Mouse (Mus musculus) erythroblast, embryonic 14.5 days (primary cell): ENCODE data around the gene BC005624. TPM values are rescaled to one million over a fixed set of nuclear protein-coding genes. Genes with fewer than 3 reads are reported as not detected.
"Not testable (repeated sequence)": the region's sequence is repeated elsewhere in the genome, so short reads cannot be mapped to it uniquely, and the experiment has no call there.

Experiments used
- H3K27me3 ChIP-seq: 2 replicates; pipeline ENCODE4 v1.6.1; 2012; ENCODE audit warnings: inconsistent platforms; ENCODE audit not compliant: control insufficient read depth
- H3K36me3 ChIP-seq: 2 replicates; pipeline ENCODE4 v1.6.1; 2012; ENCODE audit warnings: mild to moderate bottlenecking, inconsistent platforms; ENCODE audit not compliant: control insufficient read depth
- H3K4me1 ChIP-seq: 2 replicates; pipeline ENCODE4 v1.6.1; 2012; ENCODE audit warnings: inconsistent platforms; ENCODE audit not compliant: control insufficient read depth
- H3K4me3 ChIP-seq: replicated peaks from 2 replicates; pipeline ENCODE3; 2012; ENCODE audit warnings: moderate library complexity, mild to moderate bottlenecking, inconsistent platforms
- H3K9me3 ChIP-seq: 2 replicates; pipeline ENCODE4 v1.6.1; 2012; ENCODE audit warnings: low read length, inconsistent platforms, mixed read lengths; ENCODE audit not compliant: control insufficient read depth
- GATA1 ChIP-seq: IDR thresholded peaks from 2 replicates; pipeline ENCODE4 v1.6.1; 2012; ENCODE audit warnings: low read length, inconsistent platforms, mixed read lengths
- TAL1 ChIP-seq: IDR thresholded peaks from 3 replicates; pipeline ENCODE4 v1.6.1; 2012; ENCODE audit warnings: low read length, inconsistent platforms, mixed read lengths
- polyA plus RNA-seq: library from polyadenylated mRNA; stranded (reverse); fragments of >175 nt; gene quantifications from 2 replicates; pipeline ENCODE4 v1.2.3, GENCODE M21; 2012

The BC005624 gene
- polyA plus RNA-seq, 1 experiment = 1.8 TPM

DNA sequence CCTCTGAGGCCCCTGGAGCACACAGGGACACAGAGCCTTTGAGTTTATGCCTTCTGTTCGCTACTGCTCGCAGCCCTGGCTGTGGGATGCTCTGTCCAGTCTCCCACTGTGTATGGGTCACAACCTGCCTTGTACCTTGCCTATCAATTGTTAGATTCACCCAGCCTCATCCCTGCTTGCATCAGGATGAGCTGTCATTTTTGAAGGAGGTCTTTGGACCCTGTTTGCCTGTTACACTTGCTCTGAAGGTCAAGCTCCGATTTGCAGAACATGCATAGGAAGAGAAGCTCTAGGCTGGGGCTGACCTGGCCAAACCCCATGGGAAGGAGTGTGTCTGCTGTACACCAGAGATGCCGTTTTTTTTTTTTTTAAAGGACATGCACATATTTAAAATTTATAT, 24.5 kb downstream of the BC005624 start:
- Histone ChIP-seq H3K36me3 (peaks cover 85% of the 10 kb centered on the region), H3K4me3 (no peak overlapping the region), H3K9me3 (no peaks in the 10 kb centered on the region), H3K4me1 (peaks cover 41% of the 10 kb centered on the region), H3K27me3 (no peaks in the 10 kb centered on the region)
- no peak for TF ChIP-seq TAL1
- no peak for TF ChIP-seq GATA1

DNA sequence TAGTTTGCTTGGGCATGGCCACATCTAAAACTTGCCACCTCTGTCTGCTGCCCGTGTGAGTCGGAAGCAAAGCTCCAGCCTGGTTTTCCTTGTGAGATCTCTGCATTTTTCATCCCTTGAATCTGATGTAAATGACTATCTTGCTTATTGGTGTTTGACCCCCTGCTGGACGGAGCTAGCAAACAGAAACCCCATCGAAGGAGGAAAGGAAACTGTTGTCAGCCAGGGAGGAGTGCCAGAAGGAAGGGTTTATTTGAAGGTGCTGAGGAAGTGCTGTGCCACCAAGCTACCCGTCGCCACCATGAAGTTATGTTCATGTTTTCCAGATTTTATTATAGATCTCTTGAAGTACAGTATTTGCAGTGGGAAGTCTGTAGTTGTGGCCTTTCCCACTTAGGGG, 27.2 kb downstream of the BC005624 start:
- peaks cover 58% of the 10 kb centered on the region for H3K36me3 ChIP-seq
- TF ChIP-seq GATA1 (no peak), TAL1 (no peak)
- H3K4me3 ChIP-seq = peak overlapping the region; percentile 70
- peaks cover 46% of the 10 kb centered on the region for H3K4me1 ChIP-seq
- no peaks in the 10 kb centered on the region for H3K27me3 ChIP-seq
- H3K9me3 ChIP-seq = no peaks in the 10 kb centered on the region

DNA sequence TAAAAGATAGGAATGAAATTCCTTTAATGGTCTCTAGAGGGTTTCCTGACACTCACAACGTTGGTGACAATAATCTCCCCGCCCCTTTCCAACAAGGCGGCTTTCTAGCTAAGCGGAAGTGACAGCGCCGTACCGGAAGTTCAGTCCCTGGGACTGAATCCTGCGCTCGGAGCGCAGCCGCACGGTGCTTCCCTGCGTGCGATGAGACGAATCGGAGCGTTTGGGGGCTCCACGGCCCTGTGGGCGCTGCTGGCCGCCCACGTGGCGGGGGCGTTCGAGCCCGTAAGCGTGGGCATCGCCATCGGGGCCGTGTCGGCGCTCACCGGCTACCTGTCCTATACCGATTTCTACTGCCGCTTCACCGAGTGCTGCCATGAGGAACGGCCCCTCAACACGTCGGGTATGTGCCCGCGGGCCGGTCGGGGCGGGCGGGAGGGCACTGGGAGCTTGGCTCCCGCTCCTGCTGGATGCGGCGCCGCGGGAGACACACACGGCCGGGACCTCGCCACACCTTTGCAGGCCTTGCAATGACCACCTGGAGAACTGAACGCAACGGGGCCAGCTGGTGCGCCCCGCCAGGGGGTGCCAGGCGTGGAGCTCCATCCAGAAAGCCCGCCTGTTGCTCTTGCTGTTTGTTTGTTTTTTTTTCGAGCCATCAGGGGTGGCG, 29.0 kb downstream of the BC005624 start, which contains the start of gene Tor1b:
Tor1b (plus strand) TSS at position 136 of the 667 bp plus-strand sequence.
- no peak for TF ChIP-seq TAL1
- no peaks in the 10 kb centered on the region for H3K27me3 ChIP-seq
- H3K9me3 ChIP-seq = 0 out of 2 replicates have a peak, but pooled peaks cover 2% of the 10 kb centered on the region
- H3K36me3 ChIP-seq = peaks cover 39% of the 10 kb centered on the region
- H3K4me1 ChIP-seq = peaks cover 44% of the 10 kb centered on the region
- peak within 1 kb of the TSS; percentile 70 for H3K4me3 ChIP-seq

DNA sequence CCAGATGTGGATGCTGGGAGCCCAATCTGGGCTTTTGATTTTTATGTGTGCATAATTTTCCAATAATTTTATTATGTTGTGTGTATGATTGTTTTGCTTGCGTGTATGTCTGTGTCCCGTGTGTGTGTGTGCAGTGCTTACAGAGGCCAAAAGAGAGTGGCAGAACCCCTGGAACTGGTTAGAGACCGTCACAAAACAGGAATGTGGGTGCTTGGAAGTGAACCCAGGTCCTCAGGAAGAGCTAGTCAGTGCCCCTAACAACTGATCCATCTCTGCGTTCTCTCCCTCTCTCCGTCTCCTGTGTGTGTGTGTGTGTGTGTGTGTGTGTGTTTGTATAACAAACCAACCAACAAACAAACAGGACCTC, 29.6 kb downstream of the BC005624 start:
- no peak for TF ChIP-seq TAL1
- TF ChIP-seq GATA1 = no peak
- peaks cover 34% of the 10 kb centered on the region for H3K36me3 ChIP-seq
- peak overlapping the region; percentile 70 for H3K4me3 ChIP-seq
- H3K27me3 ChIP-seq = peaks cover 2% of the 10 kb centered on the region; the same call in 1 of the 2 replicates
- peaks cover 44% of the 10 kb centered on the region for H3K4me1 ChIP-seq
- 0 out of 2 replicates have a peak, but pooled peaks cover 2% of the 10 kb centered on the region for H3K9me3 ChIP-seq

DNA sequence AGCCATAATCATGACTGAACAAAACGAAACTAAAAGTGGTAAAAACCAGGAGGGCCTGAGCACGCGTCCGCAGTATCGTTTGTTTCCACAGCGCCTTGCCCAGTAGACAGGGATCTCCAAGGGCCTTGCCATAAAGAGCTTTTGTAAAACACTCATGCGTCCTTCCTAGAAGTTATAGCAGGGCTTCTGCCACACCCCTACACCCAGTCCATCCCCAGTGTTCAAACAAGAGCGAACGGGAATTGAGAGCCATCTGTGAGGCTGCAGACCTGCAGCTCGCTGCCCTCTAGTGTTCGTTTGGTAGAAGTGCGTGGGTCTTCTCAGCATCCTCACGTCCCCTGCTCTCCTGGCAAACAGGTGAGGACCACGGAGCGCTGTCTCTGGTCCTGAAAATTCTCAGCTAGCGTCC, 39.4 kb downstream of the BC005624 start:
- H3K27me3 ChIP-seq = peaks cover 7% of the 10 kb centered on the region; the same call in 1 of the 2 replicates

DNA sequence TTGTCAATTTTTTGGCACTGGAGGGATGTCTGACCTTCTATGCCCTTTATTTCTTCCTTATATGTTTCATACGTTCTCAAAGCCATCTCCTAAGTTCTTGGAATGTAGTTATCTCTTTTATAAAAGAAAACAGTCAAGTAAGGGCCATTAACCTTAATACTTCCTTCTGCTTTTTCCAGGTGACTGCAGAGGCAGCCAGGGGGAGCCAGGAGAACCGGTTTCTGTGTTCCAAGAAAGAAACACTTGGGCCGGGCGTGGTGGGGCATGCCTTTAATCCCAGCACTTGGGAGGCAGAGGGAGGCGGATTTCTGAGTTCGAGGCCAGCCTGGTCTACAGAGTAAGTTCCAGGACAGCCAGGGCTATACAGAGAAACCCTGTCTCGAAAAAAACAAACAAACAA, 39.9 kb downstream of the BC005624 start:
- not testable (repeated sequence) for H3K27me3 ChIP-seq, H3K9me3 ChIP-seq, H3K36me3 ChIP-seq
- Histone ChIP-seq H3K4me1 (peaks cover 13% of the 10 kb centered on the region), H3K4me3 (peak overlapping the region; percentile 68)

More for the DNA sequence above, 39.4 kb downstream of the BC005624 start:
- H3K4me3 ChIP-seq = peak overlapping the region; percentile 68
- no peaks in the 10 kb centered on the region for H3K36me3 ChIP-seq
- peaks cover 13% of the 10 kb centered on the region for H3K4me1 ChIP-seq
- TF ChIP-seq GATA1 (no peak), TAL1 (no peak)
- no peaks in the 10 kb centered on the region for H3K9me3 ChIP-seq

DNA sequence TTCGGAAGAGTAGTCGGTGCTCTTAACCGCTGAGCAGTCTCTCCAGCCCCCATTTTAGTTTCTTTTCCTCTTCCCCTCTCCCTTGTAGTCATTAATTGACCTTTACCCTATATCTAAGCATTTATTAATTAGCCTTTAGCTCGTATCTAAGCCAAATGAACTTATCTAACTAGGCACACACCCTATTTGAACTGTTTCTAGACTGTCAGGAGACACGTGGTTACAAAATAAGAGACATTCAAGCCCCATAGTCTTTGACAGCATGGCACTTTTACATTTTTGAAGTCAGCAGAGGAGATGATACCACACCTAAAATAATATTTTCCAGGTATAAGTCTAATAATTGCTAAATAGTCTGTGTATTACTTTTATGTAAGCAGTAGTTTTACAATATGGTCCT, 40.4 kb downstream of the BC005624 start:
- Histone ChIP-seq H3K36me3 (no peaks in the 10 kb centered on the region), H3K9me3 (no peaks in the 10 kb centered on the region), H3K27me3 (0 out of 2 replicates have a peak, but pooled peaks cover 2% of the 10 kb centered on the region), H3K4me3 (no peak overlapping the region), H3K4me1 (peaks cover 13% of the 10 kb centered on the region)
- TF ChIP-seq GATA1 (no peak), TAL1 (no peak)

DNA sequence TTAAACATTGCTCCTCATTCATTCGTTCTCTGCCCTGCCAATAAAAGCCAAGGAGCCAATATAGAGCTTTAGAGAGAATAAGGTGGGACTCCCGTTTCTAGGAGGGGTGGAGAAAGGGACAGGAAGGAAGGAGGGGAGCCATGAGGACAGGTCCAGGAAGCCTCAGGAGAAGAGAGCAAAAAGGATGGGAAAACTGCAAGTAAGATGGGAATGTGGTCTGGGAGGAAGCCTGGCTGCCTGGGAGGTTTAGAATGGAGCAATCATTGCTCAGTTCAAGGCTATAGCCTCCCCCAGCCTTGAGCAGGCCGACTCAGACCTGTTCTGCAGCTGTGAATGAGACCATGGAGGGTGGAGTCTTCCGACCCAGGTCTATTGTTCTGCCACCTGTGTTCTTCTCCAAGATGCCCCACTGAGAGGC, 43.4 kb downstream of the BC005624 start:
- Histone ChIP-seq H3K9me3 (no peaks in the 10 kb centered on the region), H3K36me3 (no peaks in the 10 kb centered on the region), H3K4me3 (no peak overlapping the region), H3K27me3 (peaks cover 4% of the 10 kb centered on the region; the same call in 1 of the 2 replicates), H3K4me1 (peaks cover 13% of the 10 kb centered on the region)
- no peak for TF ChIP-seq TAL1
- no peak for TF ChIP-seq GATA1

DNA sequence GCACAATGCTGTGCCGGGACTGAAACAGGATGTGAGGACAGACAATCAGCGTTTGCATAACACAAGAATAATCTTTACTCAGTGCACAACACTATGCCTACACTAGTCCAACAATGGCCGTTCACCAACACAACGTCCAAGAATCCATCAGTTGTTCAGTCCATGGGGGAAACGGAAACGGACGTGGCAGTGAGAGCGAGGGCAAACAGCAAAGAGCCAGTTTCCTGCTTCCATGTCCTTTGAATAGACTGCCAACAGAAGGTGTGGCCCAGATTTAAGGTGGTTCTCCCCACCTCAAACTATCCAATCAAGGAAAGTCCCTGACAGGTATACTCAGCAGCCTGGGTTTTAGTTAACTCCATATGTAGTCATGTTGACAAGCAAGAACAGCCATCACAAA, 44.3 kb downstream of the BC005624 start:
- Histone ChIP-seq H3K4me3 (no peak overlapping the region), H3K36me3 (no peaks in the 10 kb centered on the region), H3K27me3 (peaks cover 4% of the 10 kb centered on the region; the same call in 1 of the 2 replicates), H3K4me1 (peaks cover 12% of the 10 kb centered on the region), H3K9me3 (no peaks in the 10 kb centered on the region)
- TF ChIP-seq GATA1 (no peak), TAL1 (no peak)
